Mouse (Mus musculus) bone marrow, adult 2 months (tissue): Measurements from ENCODE around the gene Trappc6a.

Experiments
- CTCF ChIP-seq: fragments of 200-500 bp; IDR thresholded peaks from 2 replicates; pipeline ENCODE4 v1.5.1; 2011; ENCODE audit warnings: low read length, control low read depth; ENCODE audit not compliant: control insufficient read depth, insufficient read depth
- POLR2A ChIP-seq: fragments of 200-500 bp; IDR thresholded peaks from 2 replicates; pipeline ENCODE4 v1.6.1; 2011; ENCODE audit warnings: low read depth, mild to moderate bottlenecking, control low read depth, low read length, borderline replicate concordance; ENCODE audit not compliant: control insufficient read depth

GRCm38 (mm10) chr7:19532240-19532639 lies 24.0 kb downstream of the Trappc6a start:
- no peak for TF ChIP-seq CTCF
- no peak for TF ChIP-seq POLR2A
